In the genomic region with DNA sequence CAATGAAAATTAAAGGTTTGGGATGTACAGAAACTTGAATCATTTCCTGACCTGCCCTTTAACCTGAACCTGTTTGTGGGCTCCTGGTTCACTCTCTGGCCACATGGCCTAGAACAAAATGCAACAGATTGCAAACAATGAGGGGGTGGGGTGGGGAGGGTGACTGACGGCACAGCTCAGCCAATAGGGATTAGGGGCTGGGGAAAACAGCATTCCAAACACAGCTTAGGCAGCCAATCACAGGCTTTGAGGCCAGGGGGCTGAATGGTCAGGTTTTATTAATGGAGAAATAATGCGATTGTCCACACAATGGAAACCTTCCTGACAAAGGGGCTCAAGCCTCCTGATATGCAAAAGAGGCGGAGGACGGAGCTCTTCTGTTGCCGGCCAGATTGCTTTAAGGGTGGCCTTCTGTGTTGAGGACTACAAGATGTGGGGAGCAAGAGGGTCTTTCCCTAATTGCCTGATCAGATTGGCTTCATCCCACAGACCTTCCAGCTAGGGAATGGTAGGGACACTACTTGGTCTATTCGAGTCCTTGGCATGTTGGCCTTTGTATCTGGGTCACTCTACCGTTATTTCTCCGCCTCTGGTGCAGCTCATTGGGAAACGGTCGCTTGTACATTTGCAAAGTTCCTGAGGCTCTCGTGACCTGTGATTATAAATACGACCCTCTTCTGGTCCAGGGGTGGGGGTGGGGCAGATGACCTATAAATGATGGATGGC, we compare ENCODE assay signal across 9 mouse cellular contexts. TPM values are rescaled to one million over a fixed set of nuclear protein-coding genes. Genes with fewer than 3 reads are reported as not detected.
DNase-seq lines count a peak whose midpoint lies in the region; ATAC-seq lines count a peak whose summit lies in the region.
"Had no signal": no experiment of that assay in that cellular context is flagged by ENCODE, and none has a peak within 500 bp of the region (broad histone marks: within the 10 kb centered on the region; RNA-seq: fewer than 3 reads in every experiment).

No protein-coding gene starts in this region.

- DNase-seq in cerebellum, postnatal 25 days = peak; percentile 52 to 73
- no peak for DNase-seq in cerebellum, adult 8-10 months
- DNase-seq in MN1 (ENCODE audit: low spot score) = peak; percentile 14
- peak; percentile 89 for DNase-seq in hindbrain, embryonic 10.5 days (ENCODE audit: low spot score)
- DNase-seq in midbrain, embryonic 11.5 days (ENCODE audit: low spot score, missing footprints) = peak; percentile 98
- DNase-seq in ovary, postnatal 14 days (ENCODE audit: low spot score) = no peak
- DNase-seq in ovary, adult 18-20 months (ENCODE audit: low spot score) = no peak
- DNase-seq in thymus, postnatal 10 days (ENCODE audit: low spot score in 2 of 2) = no peak

- ATAC-seq in midbrain, embryonic 11.5 days (ENCODE audit: low FRiP score) = peak; percentile 79

- peak overlapping the region; percentile 84 for H3K4me2 ChIP-seq in midbrain, embryonic 11.5 days

- peak overlapping the region; percentile 97 for H3K4me3 ChIP-seq in hindbrain, embryonic 10.5 days
- H3K4me3 ChIP-seq in midbrain, embryonic 11.5 days (ENCODE audit: low read depth, low read length) = peak overlapping the region; percentile 93
- H3K4me3 ChIP-seq: megakaryocyte, embryonic 14.5 days had no signal

- peaks cover 81% of the 10 kb centered on the region for H3K4me1 ChIP-seq in hindbrain, embryonic 10.5 days (replicated peaks)
- peaks cover 32% of the 10 kb centered on the region for H3K4me1 ChIP-seq in midbrain, embryonic 11.5 days (ENCODE audit: control insufficient read depth, insufficient read depth, low read length)

- peaks cover 40% of the 10 kb centered on the region for H3K36me3 ChIP-seq in hindbrain, embryonic 10.5 days
- peaks cover 7% of the 10 kb centered on the region for H3K36me3 ChIP-seq in midbrain, embryonic 11.5 days (ENCODE audit: control insufficient read depth, insufficient read depth, low read length)

- H3K9me3 ChIP-seq in hindbrain, embryonic 10.5 days = no peaks in the 10 kb centered on the region
- no peaks in the 10 kb centered on the region for H3K9me3 ChIP-seq in midbrain, embryonic 11.5 days (ENCODE audit: control insufficient read depth, low read length)
- H3K9me3 ChIP-seq: megakaryocyte, embryonic 14.5 days had no signal

- peaks cover 2% of the 10 kb centered on the region; the same call in 1 of the 2 replicates for H3K27me3 ChIP-seq in hindbrain, embryonic 10.5 days (ENCODE audit: insufficient read depth, poor library complexity, severe bottlenecking)
- no peaks in the 10 kb centered on the region for H3K27me3 ChIP-seq in midbrain, embryonic 11.5 days (ENCODE audit: control insufficient read depth, insufficient read depth, low read length)

- WGBS in hindbrain, embryonic 10.5 days = 5% methylated on average over 12 of the region's 12 CpGs
- 3% methylated on average over 12 of the region's 12 CpGs for WGBS in midbrain, embryonic 11.5 days

- H3K27ac ChIP-seq in hindbrain, embryonic 10.5 days = peak overlapping the region; percentile 99
- peak overlapping the region; percentile 96 for H3K27ac ChIP-seq in midbrain, embryonic 11.5 days (ENCODE audit: low read depth, low read length)

- H3K9ac ChIP-seq in midbrain, embryonic 11.5 days (ENCODE audit: low read length) = peak overlapping the region; percentile 99

RNA-seq across cellular contexts. Expression of a gene that starts 3.2 kb away (rescaled TPM):
- polyA plus RNA-seq in hindbrain, embryonic 10.5 days (2016; fragmentation: Nextera tagmentation; extraction: Ambion mirVana) = 74.1 and 82.3 TPM in 2 replicates
- polyA plus RNA-seq in midbrain, embryonic 11.5 days (2014; fragmentation: Nextera tagmentation; extraction: Ambion mirVana) = 106 and 108 TPM in 2 replicates

RNA-seq across cellular contexts. Expression of a gene that starts 17.7 kb away (rescaled TPM):
- 22.7 and 25.0 TPM in 2 replicates for polyA plus RNA-seq in hindbrain, embryonic 10.5 days (2016; fragmentation: Nextera tagmentation; extraction: Ambion mirVana)
- 26.8 and 29.0 TPM in 2 replicates for polyA plus RNA-seq in midbrain, embryonic 11.5 days (2014; fragmentation: Nextera tagmentation; extraction: Ambion mirVana)

RNA-seq across cellular contexts. Expression of a gene that starts 37.7 kb away (rescaled TPM):
- 26.8 and 28.9 TPM in 2 replicates for polyA plus RNA-seq in hindbrain, embryonic 10.5 days (2016; fragmentation: Nextera tagmentation; extraction: Ambion mirVana)
- polyA plus RNA-seq in midbrain, embryonic 11.5 days (2014; fragmentation: Nextera tagmentation; extraction: Ambion mirVana) = 22.8 and 27.2 TPM in 2 replicates

Comparison
In these comparisons a context has a peak if more than half of its experiments do, and no peak if none do; other contexts are left out.
1. DNase-seq: peak in cerebellum, postnatal 25 days (2 of 2), MN1 (single experiment), hindbrain, embryonic 10.5 days (single experiment) and midbrain, embryonic 11.5 days (single experiment); none in cerebellum, adult 8-10 months (single experiment), ovary, postnatal 14 days (single experiment), ovary, adult 18-20 months (single experiment) and thymus, postnatal 10 days (0 of 2).